Mouse (Mus musculus): ENCODE results near the gene Gfra1.

Gene Gfra1

DNA sequence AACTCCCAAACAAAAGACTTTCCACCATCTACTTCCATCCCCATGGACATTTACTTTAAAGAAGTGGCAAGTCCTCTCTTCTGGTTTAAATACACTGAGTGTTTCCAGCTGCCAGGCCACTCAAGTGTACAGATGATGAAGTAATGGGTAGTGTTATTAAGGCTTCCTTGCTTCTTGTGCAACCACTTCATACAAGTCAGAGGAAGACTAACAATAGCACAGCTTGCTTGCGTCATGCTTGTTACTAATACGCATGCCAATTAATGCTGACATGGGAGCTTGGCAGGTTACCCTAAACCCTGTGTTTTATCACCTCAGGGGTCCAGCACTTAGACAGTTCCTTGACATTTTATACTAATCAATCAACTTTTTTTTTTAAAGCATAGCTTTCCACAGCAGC, 196.5 kb downstream of the Gfra1 start:
- no peak for DNase-seq (ENCODE audit: low read depth, low spot score)

DNA sequence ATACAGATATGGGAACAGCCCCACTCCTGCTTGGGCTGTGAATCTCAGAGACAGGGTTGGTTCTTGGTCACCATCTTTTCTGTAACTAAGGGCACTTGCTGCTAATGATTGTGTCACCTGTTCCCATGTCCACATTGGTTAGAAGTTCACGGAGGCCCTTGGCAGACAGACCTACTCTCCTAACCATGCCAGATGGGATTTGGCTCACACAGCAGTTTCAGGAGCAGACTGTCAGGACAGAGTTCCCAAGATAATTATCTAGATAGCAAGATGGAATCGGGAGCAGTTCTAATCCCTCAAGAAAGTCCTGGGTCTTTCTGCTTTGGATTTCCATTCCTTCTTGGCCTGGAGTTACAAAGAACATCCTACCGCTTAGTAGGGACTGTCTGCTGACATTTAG, 199.2 kb downstream of the Gfra1 start:
- no peak for DNase-seq (ENCODE audit: low read depth, low spot score)

DNA sequence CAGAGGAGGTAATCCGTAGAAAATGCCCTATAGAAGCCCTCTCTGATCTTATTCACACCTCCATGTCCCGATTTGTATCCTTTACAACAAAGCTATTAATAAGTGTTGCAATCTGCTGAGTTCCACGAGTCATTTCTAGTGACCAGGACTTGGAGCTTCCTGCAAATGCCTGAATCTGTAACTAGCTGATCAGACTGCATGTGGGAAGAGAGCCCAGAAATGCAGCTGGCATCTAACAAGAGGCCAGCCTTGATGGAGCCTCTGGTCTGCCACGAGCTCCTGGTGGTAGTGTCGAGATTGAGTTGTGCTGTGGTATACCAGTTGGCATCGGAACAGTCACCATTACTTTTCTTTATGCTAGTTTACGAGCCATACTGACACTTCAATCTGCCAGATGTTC, 200.3 kb downstream of the Gfra1 start:
- no peak for DNase-seq (ENCODE audit: low read depth, low spot score)

DNA sequence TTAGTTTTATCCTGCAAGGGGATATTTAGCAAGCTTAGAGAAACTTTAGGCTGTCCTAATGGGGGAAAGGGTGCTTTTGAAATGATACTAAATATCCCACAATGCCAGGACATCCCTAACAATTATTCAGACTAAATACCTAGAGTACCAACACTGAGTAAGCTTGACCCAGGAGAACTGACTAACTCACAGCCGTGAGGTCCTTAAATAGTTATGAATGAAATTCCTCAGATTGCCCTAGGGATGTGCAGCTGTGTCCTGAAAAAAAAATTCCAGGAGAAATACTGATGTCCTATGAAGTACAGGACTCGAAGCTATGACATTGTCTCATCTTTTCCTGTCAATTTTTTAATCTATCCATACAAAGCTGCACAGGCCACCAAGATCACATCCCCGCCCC, 201.5 kb downstream of the Gfra1 start:
- DNase-seq (ENCODE audit: low read depth, low spot score): no peak

DNA sequence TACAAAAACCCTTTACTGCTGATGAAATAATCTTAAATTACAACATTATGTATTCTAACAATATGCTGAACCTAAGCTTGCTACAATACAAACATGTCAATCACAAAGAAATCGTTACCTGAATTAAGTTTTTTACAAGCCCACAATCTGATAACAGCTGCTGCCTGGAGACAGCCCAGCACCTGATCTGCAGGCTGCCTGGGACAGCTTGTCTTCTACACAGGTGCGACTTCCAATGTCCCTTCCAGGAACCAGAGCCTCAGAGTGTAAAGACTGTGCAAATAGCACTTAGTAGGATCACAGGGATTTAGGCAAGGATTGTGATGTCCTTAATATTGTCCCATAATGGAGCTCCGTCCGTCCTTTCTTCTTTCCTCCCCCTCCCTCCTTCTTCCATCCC, 204.0 kb downstream of the Gfra1 start:
- DNase-seq (ENCODE audit: low read depth, low spot score): no peak

DNA sequence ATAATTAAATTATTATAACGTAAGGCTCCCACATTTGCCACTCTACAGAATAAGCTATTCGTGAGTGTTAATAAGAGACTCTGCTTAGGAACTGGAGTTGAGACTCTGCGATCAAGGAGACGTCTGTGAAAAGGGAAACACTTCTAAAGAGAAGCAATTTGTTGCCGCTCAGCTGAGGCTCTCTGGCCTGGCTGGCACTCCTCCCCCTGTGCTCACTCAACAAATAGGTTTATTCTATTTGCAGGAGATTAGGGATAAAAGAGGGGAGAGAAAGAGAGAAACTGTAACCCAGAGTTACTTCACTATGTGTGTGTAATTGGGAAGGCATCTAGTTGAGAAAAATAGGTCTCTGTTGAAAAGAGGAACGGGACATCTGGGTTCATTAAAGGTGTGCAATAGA, 204.6 kb downstream of the Gfra1 start:
- no peak for DNase-seq (ENCODE audit: low read depth, low spot score)

DNA sequence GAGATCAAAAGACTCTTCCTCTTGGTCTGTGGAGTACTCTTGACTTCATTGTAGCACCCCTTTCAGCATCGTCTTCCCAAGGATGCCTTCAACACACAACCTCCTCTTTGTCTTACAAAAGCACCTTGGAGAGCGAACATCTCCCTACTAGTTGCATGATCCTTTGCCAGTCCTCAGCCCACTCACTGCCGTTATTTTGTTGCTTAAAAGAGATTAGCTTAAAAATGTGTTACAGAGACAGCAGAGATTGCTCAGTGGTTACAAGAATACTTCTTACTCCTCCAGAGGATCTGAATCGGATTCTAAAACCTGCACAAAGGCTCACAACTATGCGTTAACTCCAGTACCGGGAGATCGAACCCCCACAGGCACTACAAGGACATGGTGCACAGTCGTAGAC, 205.5 kb downstream of the Gfra1 start:
- no peak for DNase-seq (ENCODE audit: low read depth, low spot score)

DNA sequence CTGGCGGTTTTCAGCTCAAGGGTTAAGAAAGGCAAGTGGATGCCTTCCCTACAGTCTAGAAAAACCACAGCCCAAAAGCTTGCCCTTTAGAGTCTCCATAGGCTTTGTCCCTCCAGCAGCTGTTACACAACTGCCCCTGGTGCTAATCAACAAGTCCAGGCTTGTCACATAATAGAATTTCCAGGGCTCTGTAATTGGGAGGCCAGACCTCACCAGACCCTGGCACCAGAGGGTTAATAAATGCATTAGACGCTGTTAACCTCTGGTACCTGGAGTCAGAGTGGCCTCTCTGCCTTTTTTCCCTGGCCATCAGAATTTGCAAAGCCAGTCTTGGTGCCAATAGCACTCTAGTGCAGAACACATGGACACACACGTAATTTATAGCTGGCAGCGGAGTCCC, 211.6 kb downstream of the Gfra1 start:
- no peak for DNase-seq (ENCODE audit: low read depth, low spot score)

DNA sequence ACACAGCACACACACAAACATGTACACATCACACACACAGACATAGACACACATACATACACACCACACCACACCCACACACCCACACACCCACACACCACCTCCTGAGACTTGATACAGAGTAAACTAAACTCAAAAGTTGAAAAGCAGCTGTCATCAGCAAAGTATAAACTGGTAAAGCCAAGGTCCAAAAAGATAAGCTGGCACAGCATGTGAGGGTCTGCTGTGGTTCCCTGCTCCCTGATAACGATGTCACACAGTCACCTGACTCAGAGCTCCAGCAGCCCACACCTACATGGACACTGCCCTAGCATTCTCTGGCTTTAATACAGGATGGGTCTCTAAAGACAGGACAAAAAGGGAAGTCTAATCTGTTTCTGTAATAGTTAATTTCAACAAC, 212.1 kb downstream of the Gfra1 start:
- DNase-seq (ENCODE audit: low read depth, low spot score): no peak

DNA sequence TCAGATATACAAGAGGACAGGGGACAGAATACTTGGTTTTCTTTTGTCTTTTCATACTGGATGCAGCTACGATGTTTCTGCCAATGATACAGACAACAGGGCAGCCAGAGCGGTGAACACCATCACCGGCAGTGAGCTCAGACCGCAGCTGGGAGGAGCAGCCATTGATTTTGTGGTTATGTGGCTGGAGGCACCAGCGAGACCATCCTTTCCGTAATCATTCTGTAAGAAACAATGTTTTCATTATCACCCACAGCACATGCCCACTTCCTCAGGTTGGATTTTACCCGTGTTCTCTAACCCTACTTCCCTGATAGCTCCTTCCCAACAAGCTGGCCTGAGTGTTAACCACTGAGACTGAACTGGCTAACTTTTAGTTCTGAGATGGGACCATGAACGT, 217.4 kb downstream of the Gfra1 start:
- DNase-seq (ENCODE audit: low read depth, low spot score): no peak

DNA sequence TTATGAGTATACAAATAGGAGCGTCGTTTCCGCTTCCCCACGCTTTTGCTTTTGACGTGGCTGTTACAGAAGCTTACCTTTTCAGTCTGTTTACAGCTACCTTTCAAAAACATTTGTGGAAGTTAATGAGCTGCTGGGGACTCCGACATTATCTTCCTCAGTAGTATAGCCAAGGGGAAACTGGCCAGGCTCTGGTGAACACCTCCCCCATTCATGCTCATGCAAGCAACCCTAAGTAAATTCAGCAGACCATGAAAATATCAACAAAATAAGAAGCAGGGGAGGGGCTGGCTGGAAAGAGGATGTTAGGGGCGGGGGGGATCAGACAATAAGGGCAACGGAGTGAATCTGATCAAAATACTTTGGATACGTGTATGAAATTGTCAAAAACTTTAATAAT, 228.0 kb downstream of the Gfra1 start:
- no peak for DNase-seq (ENCODE audit: low read depth, low spot score)

DNA sequence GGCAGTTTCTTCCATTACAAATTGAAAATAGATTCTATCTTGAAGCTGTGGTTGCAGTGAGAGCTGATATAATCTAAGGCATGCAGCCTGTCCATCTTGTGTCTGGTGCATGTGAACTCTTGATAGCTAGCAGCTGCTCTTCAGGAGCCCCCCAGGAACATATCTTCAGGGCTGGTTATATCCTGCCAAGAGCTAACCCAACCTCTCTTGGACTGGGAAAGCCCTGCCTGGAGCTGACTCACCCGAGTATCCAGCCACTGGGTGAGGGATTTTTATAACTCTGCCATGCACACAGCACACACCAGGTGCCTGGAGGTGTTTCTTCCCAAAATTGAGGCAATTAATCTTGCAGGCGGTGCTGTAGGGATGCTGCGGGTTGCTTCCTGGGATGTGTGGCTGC, 228.8 kb downstream of the Gfra1 start:
- no peak for DNase-seq (ENCODE audit: low read depth, low spot score)

DNA sequence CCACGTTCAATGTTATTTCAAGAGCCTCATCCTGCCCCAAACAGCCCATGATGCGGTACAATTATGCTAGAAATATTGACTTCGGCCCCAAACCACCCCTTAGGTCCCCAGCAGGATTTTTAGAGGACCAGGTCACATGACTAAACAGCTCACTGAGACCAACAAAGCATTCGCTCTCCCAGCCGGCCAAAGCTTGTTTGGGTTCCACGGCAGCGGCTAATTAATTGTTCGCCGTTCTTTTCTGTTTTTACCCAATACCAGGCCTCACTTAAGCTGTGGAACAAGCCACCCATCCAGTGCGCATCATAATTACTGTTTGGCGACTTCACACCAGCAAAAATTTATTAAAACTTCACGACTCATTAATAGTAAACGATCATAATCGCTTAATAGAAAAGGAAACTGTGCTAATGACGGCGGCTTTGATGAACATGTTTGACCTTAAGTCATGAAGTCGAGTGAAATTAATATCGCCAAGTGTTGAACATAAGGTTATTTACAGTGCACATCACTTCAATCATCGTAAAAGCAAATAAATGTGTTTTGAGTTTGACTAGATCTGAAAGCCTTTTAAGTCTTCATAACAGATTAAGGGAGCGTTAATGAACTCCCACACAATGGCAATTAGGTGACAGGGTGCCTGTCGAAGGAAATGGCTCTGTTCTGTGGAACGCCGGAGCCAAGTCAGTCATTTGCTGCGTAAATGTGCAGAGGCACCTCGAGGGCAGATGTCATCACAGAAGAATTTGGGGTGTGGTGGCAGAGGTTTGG, 235.5 kb downstream of the Gfra1 start:
- no peak for DNase-seq (ENCODE audit: low read depth, low spot score)

DNA sequence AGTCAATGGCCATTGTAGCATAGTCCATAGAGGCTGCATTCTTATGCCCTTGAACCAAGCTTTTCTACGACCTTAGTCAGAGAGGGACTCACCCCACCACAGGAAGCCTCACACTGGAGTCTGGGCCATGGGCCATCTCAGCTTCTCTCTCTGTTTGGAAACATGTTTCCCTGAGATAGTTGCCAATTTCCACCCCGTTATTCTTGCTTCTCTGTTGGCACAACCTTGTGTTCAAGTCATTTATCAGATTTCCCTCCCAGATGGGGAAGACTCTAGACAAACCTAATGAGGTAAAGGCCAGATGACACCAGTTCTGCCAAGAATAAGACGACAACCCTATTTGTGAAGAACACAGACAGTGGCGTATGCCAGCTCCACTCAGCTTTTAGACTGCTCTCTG, 238.1 kb downstream of the Gfra1 start:
- no peak for DNase-seq (ENCODE audit: low read depth, low spot score)

DNA sequence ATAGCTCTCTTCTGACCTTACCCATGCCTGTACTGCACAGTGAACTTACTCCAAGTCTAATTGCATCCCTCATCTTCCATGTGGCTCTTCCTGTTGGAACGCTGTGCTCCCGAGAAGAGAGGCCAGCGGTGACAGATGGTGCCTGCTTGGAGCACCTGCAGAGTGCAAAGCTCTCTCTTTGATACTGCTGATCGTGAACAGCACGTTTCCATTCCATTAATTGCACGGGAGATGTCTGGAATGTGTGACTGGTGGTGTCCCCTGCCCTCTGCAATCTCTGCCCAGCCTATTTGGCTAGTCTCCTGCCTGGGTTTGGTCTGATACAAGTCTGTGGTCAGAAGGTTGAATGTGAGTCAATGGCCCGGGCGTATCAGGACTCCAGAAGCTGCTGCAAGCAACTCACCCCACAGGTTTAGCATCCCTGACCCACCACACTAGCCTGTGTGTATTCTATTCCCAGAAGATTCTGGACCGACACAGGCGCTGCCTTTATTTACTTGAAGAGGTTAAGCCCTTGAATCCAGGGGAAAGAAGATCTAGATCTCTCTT, 249.1 kb downstream of the Gfra1 start:
- DNase-seq (ENCODE audit: low read depth, low spot score): no peak

DNA sequence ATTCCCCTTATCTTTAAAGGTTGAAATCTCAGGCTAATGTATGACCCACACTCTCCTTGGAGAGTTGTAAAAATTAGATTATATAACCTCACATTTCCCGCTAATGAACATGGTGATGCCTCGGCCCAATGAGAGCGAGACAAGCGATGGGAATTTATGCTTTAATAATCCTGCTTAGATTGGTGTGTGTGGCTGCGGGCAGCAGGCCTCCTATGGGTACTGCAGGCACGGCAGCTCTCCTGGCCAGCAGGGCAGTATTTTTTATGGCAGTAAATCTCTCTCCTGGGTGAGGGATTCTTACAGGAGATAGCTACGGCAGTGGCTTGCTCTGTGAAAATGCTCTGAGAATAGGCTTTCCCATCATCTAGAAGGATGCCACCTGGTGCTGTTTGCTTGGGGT, 250.2 kb downstream of the Gfra1 start:
- DNase-seq (ENCODE audit: low read depth, low spot score): no peak

DNA sequence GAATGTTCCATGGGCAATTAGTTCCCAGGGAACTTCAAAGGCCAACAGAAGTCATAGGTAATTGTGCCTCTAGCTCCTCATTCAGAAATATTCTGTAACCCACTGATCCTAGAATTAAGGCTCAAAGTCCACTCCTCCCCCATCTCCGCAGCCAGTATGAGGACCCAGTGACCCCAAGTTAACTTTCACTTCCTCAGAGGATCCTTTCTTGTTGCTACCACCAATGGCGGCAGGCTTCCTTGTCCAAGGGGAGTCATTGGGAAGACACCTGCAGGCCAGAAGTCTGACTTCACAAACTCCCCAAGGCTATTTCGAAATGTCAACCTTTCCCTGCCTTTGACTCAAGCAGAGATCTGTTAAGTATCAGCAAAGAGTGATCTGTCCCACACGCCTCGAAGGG, 253.1 kb downstream of the Gfra1 start:
- DNase-seq (ENCODE audit: low read depth, low spot score): no peak

DNA sequence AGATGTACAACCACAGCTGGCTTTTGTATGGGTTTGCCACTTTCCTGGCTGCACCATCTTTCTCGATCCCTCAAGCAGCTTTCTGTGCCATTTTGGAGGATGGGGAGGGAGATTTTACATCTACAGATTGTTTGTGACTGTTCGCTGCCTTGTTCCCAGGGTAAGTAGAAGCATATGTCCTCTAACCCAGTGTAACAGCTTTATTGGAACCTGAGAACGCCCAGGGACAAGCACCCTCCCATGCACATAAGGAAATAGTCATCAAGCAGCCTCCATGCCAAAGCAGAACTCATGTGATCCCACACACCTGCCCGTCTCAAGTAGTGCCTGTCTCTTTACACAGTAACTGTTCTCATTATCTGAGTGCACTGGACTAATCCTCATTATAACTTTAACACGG, 256.0 kb downstream of the Gfra1 start:
- DNase-seq (ENCODE audit: low read depth, low spot score): no peak

DNA sequence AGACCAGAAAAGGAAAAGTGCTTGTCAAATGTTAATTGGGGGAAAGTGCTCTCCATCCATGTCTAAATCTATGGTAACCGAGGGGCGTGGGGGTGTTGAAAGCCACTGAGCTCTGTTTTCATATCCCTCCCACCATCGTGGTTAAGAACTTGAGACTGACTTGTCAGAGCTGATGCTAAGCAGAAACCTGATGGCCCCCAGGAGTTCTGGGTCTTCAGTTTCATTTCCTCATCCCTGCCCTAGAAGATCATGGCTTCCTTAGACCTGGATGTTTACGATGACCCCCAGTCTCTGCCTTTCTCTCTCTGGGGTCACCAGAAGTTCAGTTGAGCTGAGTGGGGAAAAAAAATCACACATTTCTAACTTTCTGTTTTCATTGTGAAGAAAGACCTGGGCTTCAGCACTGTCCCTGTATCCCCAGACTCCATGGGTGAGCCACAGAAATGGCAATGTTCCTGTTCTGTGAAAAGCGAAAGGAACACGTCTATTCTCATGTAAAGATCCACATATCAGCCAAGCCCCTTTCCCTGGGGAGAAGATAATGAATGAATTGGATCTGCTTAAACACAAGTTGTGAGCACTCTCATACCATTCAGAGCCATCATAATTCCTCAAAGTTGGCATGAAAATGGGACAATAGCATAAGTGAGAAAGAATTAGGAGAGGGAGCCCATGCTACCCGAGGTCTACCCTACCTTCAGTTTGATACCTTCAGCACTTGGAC, 261.8 kb downstream of the Gfra1 start:
- no peak for DNase-seq (ENCODE audit: low read depth, low spot score)

DNA sequence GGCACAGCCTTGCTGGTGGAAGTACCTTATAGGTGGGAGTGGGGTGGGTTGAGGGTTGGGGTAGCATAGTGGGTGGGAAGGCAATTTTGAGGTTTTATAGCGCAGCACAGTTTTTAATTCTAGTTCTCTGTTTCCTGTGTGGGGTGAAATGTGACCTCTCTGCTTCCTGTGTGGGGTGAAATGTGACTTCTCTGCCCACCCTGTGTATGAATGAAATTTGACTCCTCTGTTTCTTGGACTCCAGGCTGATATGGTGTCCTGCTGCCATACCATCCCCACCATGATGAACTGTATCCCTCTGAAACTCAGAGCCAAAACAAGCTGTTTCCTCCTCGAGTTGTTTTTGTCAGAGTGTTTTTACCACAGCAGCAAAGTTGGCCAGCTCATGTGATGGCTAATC, 264.8 kb downstream of the Gfra1 start:
- DNase-seq (ENCODE audit: low read depth, low spot score): no peak

DNA sequence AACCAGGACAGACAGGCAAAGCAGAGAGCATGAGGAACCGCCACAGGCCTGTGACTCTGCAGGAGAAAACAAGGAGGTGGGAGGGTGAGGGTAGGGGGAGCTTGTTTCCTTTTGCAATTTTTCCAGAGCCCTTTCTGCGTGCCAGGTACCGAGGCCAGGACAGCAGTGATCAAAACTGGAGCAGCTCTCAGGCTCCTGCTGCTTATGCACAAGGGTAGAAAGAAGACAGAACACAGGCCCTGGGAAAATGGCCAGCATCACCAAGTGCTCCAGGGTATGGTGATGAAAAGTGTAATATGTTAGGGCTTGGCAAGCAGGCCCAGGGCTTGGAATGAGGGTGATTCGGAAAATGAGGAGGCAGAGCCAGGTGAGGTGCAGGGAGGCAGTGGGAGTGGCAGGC, 269.2 kb downstream of the Gfra1 start:
- no peak for DNase-seq (ENCODE audit: low read depth, low spot score)

Measured in skeletal muscle tissue, adult 2 months (tissue).